Mouse (Mus musculus) CH12.LX (cell line): ENCODE measurements around the gene Bub1. TPM values are rescaled to one million over a fixed set of nuclear protein-coding genes. Genes with fewer than 3 reads are reported as not detected.

Experiments
- DNase-seq: peaks from one replicate; pipeline ENCODE4 v3.0.0-alpha.2; 2013; ENCODE audit errors: extremely low read depth
- H3K27ac ChIP-seq: 2 replicates; pipeline ENCODE4 v1.5.1; 2012; ENCODE audit warnings: low read depth, mild to moderate bottlenecking, control low read depth, moderate library complexity; ENCODE audit not compliant: insufficient read depth
- H3K27me3 ChIP-seq: replicated peaks from 2 replicates; pipeline ENCODE3; 2012; ENCODE audit warnings: inconsistent platforms
- H3K36me3 ChIP-seq, 2 experiments: replicated peaks in 1 of 2; 2 replicates each; pipeline versions ENCODE3 to v1.6.1; 2012; ENCODE audit warnings: inconsistent platforms in 1 of 2, low read length in 1 of 2, mild to moderate bottlenecking in 1 of 2, mixed read lengths in 1 of 2, moderate library complexity in 1 of 2; ENCODE audit not compliant: control insufficient read depth in 1 of 2, insufficient read depth in 1 of 2
- H3K4me1 ChIP-seq, 2 experiments: 2 replicates each; pipeline ENCODE4 v1.6.1; 2012; ENCODE audit warnings: inconsistent platforms in 1 of 2, moderate library complexity in 1 of 2; ENCODE audit not compliant: insufficient read depth in 2 of 2, control insufficient read depth in 1 of 2
- H3K4me2 ChIP-seq: 2 replicates; pipeline ENCODE4 v1.6.1; 2012; ENCODE audit warnings: low read depth, mild to moderate bottlenecking, control low read depth; ENCODE audit not compliant: poor library complexity, insufficient read depth, severe bottlenecking
- H3K4me3 ChIP-seq, 3 experiments: fragments of 150-350 bp in 1 of 3; sonication (generic) in 1 of 3; replicated peaks in 1 of 3; 2 replicates each; pipeline versions ENCODE3 to v1.5.1; 2011 to 2012; ENCODE audit warnings: low read depth in 2 of 3, low read length in 2 of 3, mild to moderate bottlenecking in 2 of 3, moderate library complexity in 2 of 3, control low read depth in 1 of 3, improper control_type of control experiment in 1 of 3, inconsistent platforms in 1 of 3, mixed read lengths in 1 of 3; ENCODE audit not compliant: poor library complexity in 1 of 3
- H3K79me2 ChIP-seq: replicated peaks from 2 replicates; pipeline ENCODE4 v1.6.1; 2012; ENCODE audit warnings: mild to moderate bottlenecking, moderate library complexity; ENCODE audit not compliant: control insufficient read depth, poor library complexity, insufficient read depth, severe bottlenecking; ENCODE audit errors: extremely low read depth
- H3K9ac ChIP-seq: 2 replicates; pipeline ENCODE4 v1.6.1; 2012; ENCODE audit warnings: low read depth, mild to moderate bottlenecking, control low read depth, moderate library complexity; ENCODE audit not compliant: insufficient read depth
- H3K9me3 ChIP-seq: replicated peaks from 2 replicates; pipeline ENCODE3; 2012; ENCODE audit warnings: low read length, inconsistent platforms, mixed read lengths
- BHLHE40 ChIP-seq: IDR thresholded peaks from 2 replicates; pipeline ENCODE4 v1.6.1; 2011; ENCODE audit warnings: mild to moderate bottlenecking, low read depth, low read length, improper control_type of control experiment
- CHD2 ChIP-seq: IDR thresholded peaks from 2 replicates; pipeline ENCODE4 v1.6.1; 2011; ENCODE audit warnings: low read length, improper control_type of control experiment
- E2F4 ChIP-seq: IDR thresholded peaks from 2 replicates; pipeline ENCODE4 v1.6.1; 2011; ENCODE audit warnings: low read depth, low read length, improper control_type of control experiment; ENCODE audit not compliant: insufficient replicate concordance
- HCFC1 ChIP-seq: IDR thresholded peaks from 2 replicates; pipeline ENCODE4 v1.6.1; 2012; ENCODE audit warnings: low read depth, mild to moderate bottlenecking, inconsistent platforms, low read length, improper control_type of control experiment
- IRF4 ChIP-seq: IDR thresholded peaks from 2 replicates; pipeline ENCODE4 v1.6.1; 2014; ENCODE audit warnings: low read depth, mild to moderate bottlenecking, inconsistent platforms, low read length, improper control_type of control experiment
- KAT2A ChIP-seq: IDR thresholded peaks from 2 replicates; pipeline ENCODE4 v1.6.1; 2012; ENCODE audit warnings: low read length, improper control_type of control experiment, inconsistent platforms; ENCODE audit not compliant: insufficient replicate concordance
- MAX ChIP-seq: IDR thresholded peaks from 2 replicates; pipeline ENCODE4 v1.6.1; 2011; ENCODE audit warnings: low read length, improper control_type of control experiment
- MAZ ChIP-seq: IDR thresholded peaks from 2 replicates; pipeline ENCODE4 v1.6.1; 2012; ENCODE audit warnings: low read depth, mild to moderate bottlenecking, inconsistent platforms, low read length, improper control_type of control experiment, moderate library complexity
- MEF2A ChIP-seq: IDR thresholded peaks from 2 replicates; pipeline ENCODE4 v1.6.1; 2014; ENCODE audit warnings: low read depth, mild to moderate bottlenecking, inconsistent platforms, low read length, improper control_type of control experiment, borderline replicate concordance
- MXI1 ChIP-seq: IDR thresholded peaks from 2 replicates; pipeline ENCODE4 v1.6.1; 2011; ENCODE audit warnings: mild to moderate bottlenecking, low read depth, low read length, improper control_type of control experiment
- NELFE ChIP-seq: IDR thresholded peaks from 2 replicates; pipeline ENCODE4 v1.6.1; 2011; ENCODE audit warnings: low read depth, low read length, improper control_type of control experiment
- NRF1 ChIP-seq: IDR thresholded peaks from 2 replicates; pipeline ENCODE4 v1.6.1; 2014; ENCODE audit warnings: low read depth, mild to moderate bottlenecking, inconsistent platforms, low read length, improper control_type of control experiment, moderate library complexity
- POLR2A ChIP-seq: IDR thresholded peaks from 2 replicates; pipeline ENCODE4 v1.6.1; 2011; ENCODE audit warnings: low read depth, mild to moderate bottlenecking, improper control_type of control experiment, low read length
- POLR2AphosphoS2 ChIP-seq: IDR thresholded peaks from 2 replicates; pipeline ENCODE4 v1.6.1; 2011; ENCODE audit warnings: low read depth, low read length, improper control_type of control experiment
- SIN3A ChIP-seq: IDR thresholded peaks from 2 replicates; pipeline ENCODE4 v1.6.1; 2012; ENCODE audit warnings: low read length, improper control_type of control experiment, inconsistent platforms
- SMC3 ChIP-seq: IDR thresholded peaks from 2 replicates; pipeline ENCODE4 v1.6.1; 2011; ENCODE audit warnings: low read depth, low read length, improper control_type of control experiment
- TBP ChIP-seq: conservative IDR thresholded peaks from 2 replicates; pipeline ENCODE4 v1.6.1; 2011; ENCODE audit warnings: low read depth, low read length, improper control_type of control experiment
- UBTF ChIP-seq: IDR thresholded peaks from 2 replicates; pipeline ENCODE4 v1.6.1; 2012; ENCODE audit warnings: low read depth, mild to moderate bottlenecking, inconsistent platforms, low read length, improper control_type of control experiment, moderate library complexity
- USF1 ChIP-seq: IDR thresholded peaks from 2 replicates; pipeline ENCODE4 v1.6.1; 2014; ENCODE audit warnings: low read depth, mild to moderate bottlenecking, inconsistent platforms, low read length, improper control_type of control experiment
- ZKSCAN1 ChIP-seq: IDR thresholded peaks from 2 replicates; pipeline ENCODE4 v1.6.1; 2012; ENCODE audit warnings: low read depth, inconsistent platforms, low read length, improper control_type of control experiment, borderline replicate concordance
- ZMIZ1 ChIP-seq: IDR thresholded peaks from 2 replicates; pipeline ENCODE4 v1.6.1; 2012; ENCODE audit warnings: low read depth, mild to moderate bottlenecking, inconsistent platforms, low read length, improper control_type of control experiment
- dilution Hi-C: fragments of 300-500 bp; cut with MboI; formaldehyde crosslinking; loops from 2 replicates; pipeline ENCODE4 v1.14.3; 2020; ENCODE audit warnings: low sequenced_read_pairs; ENCODE audit not compliant: extremely low pct_unique_long_range_greater_than_20kb, extremely low pct_ligation_motif_present
- in situ Hi-C: fragments of 300-500 bp; cut with MboI; formaldehyde crosslinking; loops from 3 replicates; pipeline ENCODE4 v1.14.3; 2019; ENCODE audit warnings: low sequenced_read_pairs, low pct_ligation_motif_present, low pct_unique_long_range_greater_than_20kb, mixed read lengths
- polyA plus RNA-seq: library from polyadenylated mRNA; unstranded; fragments of >175 nt; gene quantifications from 2 replicates; pipeline ENCODE4 v1.2.1, GENCODE M21; 2012; ENCODE audit warnings: low read depth; ENCODE audit not compliant: insufficient read length
- total RNA-seq, 2 experiments: library from RNA; depleted of rRNA; stranded (reverse); fragments of 300-350 nt in 1 of 2; fragments of >200 nt in 1 of 2; gene quantifications; 2 replicates each; pipeline ENCODE4 v1.2.3; 2012 to 2014

Bub1 gene
- total RNA-seq (2012; rRNA removed): 46.6 and 47.0 TPM in 2 replicates
- 131 and 133 TPM in 2 replicates for total RNA-seq (2014; rRNA removed)
- 59.0 and 66.2 TPM in 2 replicates for polyA plus RNA-seq

- dilution Hi-C loops: no loop called here
- DNase-seq: peak; percentile 92
- peak within 1 kb of the TSS; percentile 84 to 90 (median 89) for H3K4me3 ChIP-seq
- H3K79me2 ChIP-seq: peaks cover 22% of the 10 kb centered on the region
- no peaks in the 10 kb centered on the region for H3K9me3 ChIP-seq
- in situ Hi-C loops: no loop called here
- H3K27ac ChIP-seq: peak within 1 kb of the TSS; percentile 14; the same call in 1 of the 2 replicates
- H3K27me3 ChIP-seq: peaks cover 13% of the 10 kb centered on the region
- peak within 1 kb of the TSS; percentile 84 for H3K9ac ChIP-seq
- TF ChIP-seq HCFC1: peak; percentile 58; the same call in 1 of the 2 replicates
- TF ChIP-seq USF1: no peak
- peak; percentile 52; the same call in 1 of the 2 replicates for TF ChIP-seq MAX
- TF ChIP-seq UBTF: peak; percentile 82; the same call in 1 of the 2 replicates
- TF ChIP-seq E2F4: peak; percentile 89; the same call in 1 of the 2 replicates
- peak; percentile 35; the same call in 1 of the 2 replicates for TF ChIP-seq POLR2AphosphoS2
- TF ChIP-seq ZMIZ1: peak; percentile 83; the same call in 1 of the 2 replicates
- peak; percentile 98 for TF ChIP-seq SIN3A
- TF ChIP-seq CHD2: peak; percentile 86
- peak; percentile 89 for TF ChIP-seq MXI1
- peak; percentile 38; the same call in 1 of the 2 replicates for TF ChIP-seq BHLHE40
- no peak for TF ChIP-seq SMC3
- 0 out of 2 replicates have a peak, but pooled peaks have one; percentile 36 for TF ChIP-seq MAZ
- peak; percentile 92 for TF ChIP-seq NELFE
- no peak for TF ChIP-seq MEF2A
- peak; percentile 18; the same call in 1 of the 2 replicates for TF ChIP-seq IRF4
- no peak for TF ChIP-seq ZKSCAN1
- 0 out of 2 replicates have a peak, but pooled peaks have one; percentile 48 for TF ChIP-seq KAT2A
- TF ChIP-seq TBP: 0 out of 2 replicates have a peak, but pooled peaks have one; percentile 46
- TF ChIP-seq NRF1: peak; percentile 84
- peak; percentile 90 for TF ChIP-seq POLR2A
- H3K4me1 ChIP-seq: peaks cover 0 to 15% of the 10 kb centered on the region in 2 experiments; a peak in 1 of 4 replicates
- H3K4me2 ChIP-seq: peak within 1 kb of the TSS; percentile 100
- H3K36me3 ChIP-seq: peaks cover 4 to 21% of the 10 kb centered on the region in 2 experiments
Observed at GRCm38 (mm10) chr2:127831401-127832102, at the start of gene Bub1. Bub1 (minus strand) TSS chr2:127831865.
